Mouse (Mus musculus): Measurements from ENCODE around the gene Sec31b.

GRCm38 (mm10) chr19:44576275-44576674 lies 30.6 kb upstream of the Sec31b start:
- TF ChIP-seq CTCF (IDR thresholded peaks at IDR 0.05; ENCODE audit: low read depth) = no peak
- no peak for TF ChIP-seq EP300 (IDR thresholded peaks at IDR 0.05; ENCODE audit: low read depth)
